Mouse (Mus musculus) forebrain, embryonic 14.5 days (tissue): ENCODE measurements around the gene Col6a1. TPM values are rescaled to one million over a fixed set of nuclear protein-coding genes. Genes with fewer than 3 reads are reported as not detected.

Experiments used
- ATAC-seq: fragments of 200-750 bp; cut with Nextera tagmentation; 2 replicates; pipeline ENCODE4 v1.8.0; 2017; ENCODE audit warnings: mild to moderate bottlenecking, moderate library complexity
- DNase-seq: peaks from one replicate; pipeline ENCODE4 v3.0.0-alpha.2; 2015; ENCODE audit warnings: low spot score
- H3K27ac ChIP-seq: fragments of 300-500 bp; sonication (generic); 2 replicates; pipeline ENCODE4 v1.5.1; 2014; ENCODE audit warnings: low read depth, mild to moderate bottlenecking, control low read depth, low read length, moderate library complexity
- H3K27me3 ChIP-seq: fragments of 300-500 bp; sonication (generic); replicated peaks from 2 replicates; pipeline ENCODE4 v1.6.1; 2014; ENCODE audit warnings: low read length, control low read depth, mixed read lengths; ENCODE audit not compliant: control insufficient read depth, insufficient read depth
- H3K36me3 ChIP-seq: fragments of 300-500 bp; sonication (generic); 2 replicates; pipeline ENCODE4 v1.6.1; 2014; ENCODE audit warnings: low read length, control low read depth; ENCODE audit not compliant: control insufficient read depth, insufficient read depth
- H3K4me1 ChIP-seq: fragments of 300-500 bp; sonication (generic); 2 replicates; pipeline ENCODE4 v1.6.1; 2014; ENCODE audit warnings: antibody characterized with exemption, low read length, control low read depth; ENCODE audit not compliant: control insufficient read depth, insufficient read depth
- H3K4me2 ChIP-seq: fragments of 300-500 bp; sonication (generic); 2 replicates; pipeline ENCODE4 v1.6.1; 2014; ENCODE audit warnings: mild to moderate bottlenecking, control low read depth, low read length
- H3K4me3 ChIP-seq: fragments of 300-500 bp; sonication (generic); 2 replicates; pipeline ENCODE4 v1.5.1; 2014; ENCODE audit warnings: low read depth, low read length, control low read depth
- H3K9ac ChIP-seq: fragments of 300-500 bp; sonication (generic); 2 replicates; pipeline ENCODE4 v1.6.1; 2014; ENCODE audit warnings: mild to moderate bottlenecking, low read length, control low read depth, moderate library complexity
- H3K9me3 ChIP-seq: fragments of 300-500 bp; sonication (generic); replicated peaks from 2 replicates; pipeline ENCODE4 v1.6.1; 2016; ENCODE audit warnings: low read length, control low read depth, mixed read lengths; ENCODE audit not compliant: control insufficient read depth
- WGBS: fragments of 180-500 bp; shearing (Covaris S2); extraction: QIAGEN DNeasy Blood & Tissue Kit; methylation state at CpG from one replicate; pipeline ENCODE4 v1.1.7; 2014; 5-methylcytosine and 5-hydroxymethylcytosine counted together
- polyA plus RNA-seq: library from polyadenylated mRNA; unstranded; fragments of >200 nt; fragmentation: Nextera tagmentation; extraction: Ambion mirVana; gene quantifications from 2 replicates; pipeline ENCODE4 v1.2.1, GENCODE M21; 2014

Gene Col6a1
- polyA plus RNA-seq = 6.6 and 10.8 TPM in 2 replicates

GRCm38 (mm10) chr10:76725682-76726285, at the start of gene Col6a1:
Gene Col6a1, minus strand, starts transcription at chr10:76726168.
- Histone ChIP-seq H3K9ac (no peak within 1 kb of the TSS), H3K9me3 (no peaks in the 10 kb centered on the region), H3K27ac (no peak within 1 kb of the TSS), H3K4me3 (no peak within 1 kb of the TSS), H3K36me3 (no peaks in the 10 kb centered on the region), H3K4me1 (no peaks in the 10 kb centered on the region), H3K4me2 (no peak within 1 kb of the TSS), H3K27me3 (no peaks in the 10 kb centered on the region)
- no peak for ATAC-seq
- peak; percentile 16 for DNase-seq
- WGBS = 31% methylated on average over 9 of the region's 9 CpGs

GRCm38 (mm10) chr10:76771624-76772023, 45.7 kb upstream of the Col6a1 start:
- WGBS = 89% methylated on average over 3 of the region's 3 CpGs
- Histone ChIP-seq H3K4me3 (no peak overlapping the region), H3K36me3 (no peaks in the 10 kb centered on the region), H3K4me1 (no peaks in the 10 kb centered on the region), H3K27ac (no peak overlapping the region), H3K9me3 (no peaks in the 10 kb centered on the region), H3K4me2 (no peak overlapping the region), H3K27me3 (no peaks in the 10 kb centered on the region), H3K9ac (no peak overlapping the region)
- DNase-seq = no peak
- ATAC-seq = no peak

- Histone ChIP-seq H3K9ac (no peak overlapping the region), H3K9me3 (no peaks in the 10 kb centered on the region), H3K4me2 (no peak overlapping the region), H3K4me3 (no peak overlapping the region), H3K27me3 (no peaks in the 10 kb centered on the region), H3K27ac (no peak overlapping the region), H3K36me3 (no peaks in the 10 kb centered on the region), H3K4me1 (no peaks in the 10 kb centered on the region)
- ATAC-seq (no peak), DNase-seq (no peak)
- WGBS = 56% methylated on average over 5 of the region's 5 CpGs
These were observed 45.1 kb upstream of the Col6a1 start for GRCm38 (mm10) chr10:76771086-76771485.

- WGBS = 93% methylated on average over 6 of the region's 6 CpGs
- Histone ChIP-seq H3K36me3 (0 out of 2 replicates have a peak, but pooled peaks cover 2% of the 10 kb centered on the region), H3K4me2 (no peak overlapping the region), H3K27me3 (no peaks in the 10 kb centered on the region), H3K4me3 (no peak overlapping the region), H3K9ac (no peak overlapping the region), H3K4me1 (no peaks in the 10 kb centered on the region), H3K9me3 (no peaks in the 10 kb centered on the region), H3K27ac (no peak overlapping the region)
- DNase-seq (no peak), ATAC-seq (no peak)
These were observed 43.6 kb upstream of the Col6a1 start for GRCm38 (mm10) chr10:76769581-76769980.

GRCm38 (mm10) chr10:76766196-76766595, 40.2 kb upstream of the Col6a1 start:
- no peak overlapping the region for H3K4me2 ChIP-seq
- H3K9ac ChIP-seq = no peak overlapping the region
- 0 out of 2 replicates have a peak, but pooled peaks cover 4% of the 10 kb centered on the region for H3K36me3 ChIP-seq
- no peak overlapping the region for H3K27ac ChIP-seq
- H3K9me3 ChIP-seq = no peaks in the 10 kb centered on the region
- WGBS = 85% methylated on average over 1 of the region's 1 CpGs
- no peaks in the 10 kb centered on the region for H3K27me3 ChIP-seq
- DNase-seq (no peak), ATAC-seq (no peak)
- H3K4me3 ChIP-seq = no peak overlapping the region
- no peaks in the 10 kb centered on the region for H3K4me1 ChIP-seq

GRCm38 (mm10) chr10:76764927-76765326, 39.0 kb upstream of the Col6a1 start:
- ATAC-seq (no peak), DNase-seq (no peak)
- Histone ChIP-seq H3K27ac (no peak overlapping the region), H3K9ac (no peak overlapping the region), H3K4me1 (no peaks in the 10 kb centered on the region), H3K9me3 (no peaks in the 10 kb centered on the region), H3K4me2 (no peak overlapping the region), H3K27me3 (no peaks in the 10 kb centered on the region), H3K36me3 (0 out of 2 replicates have a peak, but pooled peaks cover 4% of the 10 kb centered on the region), H3K4me3 (no peak overlapping the region)
- 94% methylated on average over 4 of the region's 4 CpGs for WGBS

- H3K9ac ChIP-seq = no peak overlapping the region
- ATAC-seq = no peak
- no peaks in the 10 kb centered on the region for H3K4me1 ChIP-seq
- no peak overlapping the region for H3K27ac ChIP-seq
- H3K4me2 ChIP-seq = no peak overlapping the region
- H3K36me3 ChIP-seq = 0 out of 2 replicates have a peak, but pooled peaks cover 4% of the 10 kb centered on the region
- WGBS = 94% methylated on average over 12 of the region's 12 CpGs
- no peaks in the 10 kb centered on the region for H3K27me3 ChIP-seq
- no peak overlapping the region for H3K4me3 ChIP-seq
- no peak for DNase-seq
- H3K9me3 ChIP-seq = no peaks in the 10 kb centered on the region
These were observed 37.0 kb upstream of the Col6a1 start for GRCm38 (mm10) chr10:76763016-76763415.

GRCm38 (mm10) chr10:76762411-76762810, 36.4 kb upstream of the Col6a1 start:
- DNase-seq (no peak), ATAC-seq (no peak)
- H3K27ac ChIP-seq = no peak overlapping the region
- H3K9ac ChIP-seq = no peak overlapping the region
- no peak overlapping the region for H3K4me2 ChIP-seq
- H3K27me3 ChIP-seq = no peaks in the 10 kb centered on the region
- no peak overlapping the region for H3K4me3 ChIP-seq
- 86% methylated on average over 7 of the region's 7 CpGs for WGBS
- H3K36me3 ChIP-seq = 0 out of 2 replicates have a peak, but pooled peaks cover 4% of the 10 kb centered on the region
- no peaks in the 10 kb centered on the region for H3K9me3 ChIP-seq
- no peaks in the 10 kb centered on the region for H3K4me1 ChIP-seq

GRCm38 (mm10) chr10:76759878-76760277, 33.9 kb upstream of the Col6a1 start:
- H3K4me3 ChIP-seq = no peak overlapping the region
- no peak overlapping the region for H3K9ac ChIP-seq
- no peak overlapping the region for H3K27ac ChIP-seq
- H3K36me3 ChIP-seq = 0 out of 2 replicates have a peak, but pooled peaks cover 4% of the 10 kb centered on the region
- H3K4me1 ChIP-seq = no peaks in the 10 kb centered on the region
- WGBS = 92% methylated on average over 5 of the region's 5 CpGs
- DNase-seq = no peak
- no peaks in the 10 kb centered on the region for H3K27me3 ChIP-seq
- H3K4me2 ChIP-seq = no peak overlapping the region
- no peak for ATAC-seq
- H3K9me3 ChIP-seq = no peaks in the 10 kb centered on the region
